Mouse (Mus musculus) MN1 (cell line): Measurements from ENCODE around the gene Cdh18.

Source experiments
- DNase-seq: peaks from one replicate; pipeline ENCODE4 v3.0.0-alpha.2; 2016; ENCODE audit warnings: low spot score

Cdh18 gene

GRCm38 (mm10) chr15:23455344-23455743 lies 906.5 kb downstream of the Cdh18 start:
- DNase-seq: no peak

GRCm38 (mm10) chr15:23457401-23457800 lies 908.6 kb downstream of the Cdh18 start:
- no peak for DNase-seq

DNA sequence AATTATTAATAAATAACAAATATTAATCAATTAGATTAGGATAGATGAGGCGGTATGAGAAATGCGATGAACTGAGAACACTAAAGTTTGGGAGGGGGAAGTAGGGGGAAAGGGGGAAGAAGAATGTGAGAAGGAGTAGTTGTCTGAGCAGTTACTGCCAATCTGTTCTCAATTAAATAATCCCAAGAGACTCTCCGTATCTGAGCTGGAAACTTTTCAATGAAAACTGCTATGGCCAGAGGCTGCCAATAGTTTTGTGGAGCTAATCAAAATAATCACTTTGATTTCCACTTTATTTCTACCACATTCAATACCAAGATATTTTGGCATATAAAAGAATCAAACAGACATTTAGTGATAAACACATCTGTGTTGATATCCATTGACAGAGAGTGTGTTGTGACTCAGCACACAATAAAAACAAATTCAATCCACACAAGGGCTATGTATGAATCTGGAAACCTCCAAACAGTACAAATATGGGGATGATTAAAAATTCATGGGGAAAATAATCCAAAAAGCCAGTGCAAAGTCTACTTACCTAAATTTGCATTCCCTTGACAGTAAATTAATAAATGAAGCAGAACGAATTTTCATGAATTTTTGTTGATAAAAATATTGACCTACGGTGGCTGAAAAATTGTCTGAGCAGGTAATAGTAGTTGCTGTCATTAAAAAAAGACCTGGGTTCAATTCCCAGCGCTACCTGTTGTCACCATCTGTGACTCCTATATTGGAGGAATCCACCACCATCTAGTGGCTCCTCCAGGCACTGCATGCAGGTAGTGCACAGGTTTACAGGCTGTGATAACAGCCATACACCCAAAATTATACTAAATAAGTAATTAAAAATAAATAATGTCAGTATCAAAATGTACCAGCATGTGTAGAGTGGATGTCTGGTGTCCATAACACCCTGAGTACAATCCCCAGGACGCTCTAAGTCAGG lies 922.0 kb downstream of the Cdh18 start:
- no peak for DNase-seq

DNA sequence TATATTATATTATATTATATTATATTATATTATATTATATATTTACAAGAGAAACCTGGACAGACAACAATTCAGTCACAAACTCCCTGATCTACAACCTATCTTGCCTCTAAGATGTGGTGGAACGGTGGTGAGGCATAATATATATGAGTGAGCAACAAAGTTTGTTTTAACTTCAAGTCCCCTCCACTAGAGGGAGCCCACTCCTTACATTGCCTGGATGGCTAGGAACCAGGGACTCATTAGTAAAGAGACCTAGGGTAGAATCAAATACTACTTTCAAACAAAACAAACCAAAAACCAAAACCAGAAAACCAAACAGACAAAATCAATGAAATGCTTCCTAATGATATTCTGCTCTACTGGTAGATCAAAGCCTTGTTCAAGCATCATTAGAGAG lies 937.5 kb downstream of the Cdh18 start:
- DNase-seq: peak; percentile 32

GRCm38 (mm10) chr15:23506480-23506879 lies 957.7 kb downstream of the Cdh18 start:
- DNase-seq: no peak

DNA sequence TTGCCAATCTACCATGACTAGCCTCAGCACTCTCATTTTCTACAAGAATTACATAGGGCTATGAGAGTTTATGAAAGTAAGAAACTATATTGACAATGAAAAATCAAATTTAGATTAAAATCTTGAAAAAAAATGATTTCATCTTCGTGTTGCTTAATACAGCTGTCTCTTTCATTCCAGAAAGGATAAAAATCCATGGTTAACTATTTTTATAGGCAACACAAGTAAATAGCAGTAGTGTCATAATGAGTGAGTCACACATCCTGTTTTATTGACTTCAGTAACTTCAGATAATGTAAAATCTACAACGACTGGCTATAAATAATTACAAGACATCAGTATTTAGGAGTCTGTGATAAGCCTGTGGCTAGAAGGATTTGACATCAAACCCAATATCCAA lies 960.9 kb downstream of the Cdh18 start:
- DNase-seq: no peak

DNA sequence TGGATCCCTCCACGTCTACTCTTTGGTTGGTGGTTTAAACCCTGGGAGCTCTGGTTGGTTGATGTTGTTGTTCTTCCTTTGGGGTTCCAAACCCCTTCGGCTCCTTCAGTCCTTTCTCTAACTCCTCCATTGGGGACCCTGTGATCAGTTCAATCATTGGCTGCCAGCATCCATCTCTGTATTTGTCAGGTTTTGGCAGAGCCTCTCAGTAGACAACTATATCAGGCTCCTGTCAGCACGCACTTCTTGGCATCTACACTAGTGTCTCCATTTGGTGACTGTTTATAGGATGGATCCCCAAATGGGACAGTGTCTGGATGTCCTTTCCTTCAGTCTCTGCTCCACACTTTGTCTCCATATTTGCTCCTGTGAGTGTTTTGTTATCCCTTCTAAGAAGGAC lies 967.0 kb downstream of the Cdh18 start:
- DNase-seq: no peak

GRCm38 (mm10) chr15:23518079-23518478 lies 969.3 kb downstream of the Cdh18 start:
- no peak for DNase-seq
